ENCODE assay signal across 21 mouse cellular contexts in genomic region chr3:157581755-157582154, GRCm38 (mm10). TPM values are rescaled to one million over a fixed set of nuclear protein-coding genes. Genes with fewer than 3 reads are reported as not detected.
DNase-seq lines count a peak whose midpoint lies in the region; ATAC-seq and TF ChIP-seq lines count a peak whose summit lies in the region.
"Had no signal": no experiment of that assay in that cellular context is flagged by ENCODE, and none has a peak within 500 bp of the region (broad histone marks: within the 10 kb centered on the region; RNA-seq: fewer than 3 reads in every experiment).

No protein-coding gene starts in this region.

- no peaks in the 10 kb centered on the region for H3K27me3 ChIP-seq in kidney, postnatal 0 days (ENCODE audit: insufficient read depth, low read length)
- H3K27me3 ChIP-seq in stomach, postnatal 0 days (ENCODE audit: control insufficient read depth, insufficient read depth, low read length) = no peaks in the 10 kb centered on the region
- H3K27me3 ChIP-seq: embryonic facial prominence, embryonic 13.5 days; forebrain, embryonic 15.5 days; neural tube, embryonic 12.5 days had no signal

- H3K4me1 ChIP-seq in kidney, postnatal 0 days (replicated peaks; ENCODE audit: insufficient read depth, low read length) = no peaks in the 10 kb centered on the region
- peaks cover 1% of the 10 kb centered on the region; the same call in 1 of the 2 replicates for H3K4me1 ChIP-seq in bone marrow, adult 2 months (ENCODE audit: control insufficient read depth, insufficient read depth, low read length)
- H3K4me1 ChIP-seq in stomach, postnatal 0 days (replicated peaks; ENCODE audit: control insufficient read depth, insufficient read depth) = no peaks in the 10 kb centered on the region
- H3K4me1 ChIP-seq: forebrain, embryonic 15.5 days had no signal

- no peak overlapping the region for H3K27ac ChIP-seq in kidney, postnatal 0 days
- H3K27ac ChIP-seq in bone marrow, adult 2 months (ENCODE audit: control insufficient read depth, insufficient read depth, low read depth, low read length, poor library complexity) = no peak overlapping the region
- no peak overlapping the region for H3K27ac ChIP-seq in stomach, postnatal 0 days (replicated peaks)
- H3K27ac ChIP-seq: embryonic facial prominence, embryonic 13.5 days; forebrain, embryonic 15.5 days; left cerebral cortex, adult 2 months; limb, embryonic 12.5 days; neural tube, embryonic 12.5 days had no signal

- H3K9me3 ChIP-seq in kidney, postnatal 0 days (replicated peaks; ENCODE audit: low read length) = no peaks in the 10 kb centered on the region
- H3K9me3 ChIP-seq in stomach, postnatal 0 days (ENCODE audit: control insufficient read depth, low read length) = no peaks in the 10 kb centered on the region
- H3K9me3 ChIP-seq: embryonic facial prominence, embryonic 13.5 days; forebrain, embryonic 15.5 days; limb, embryonic 12.5 days; neural tube, embryonic 12.5 days had no signal

- H3K4me2 ChIP-seq in kidney, postnatal 0 days (ENCODE audit: low read length) = no peak overlapping the region
- no peak overlapping the region for H3K4me2 ChIP-seq in stomach, postnatal 0 days (replicated peaks; ENCODE audit: low read depth)
- H3K4me2 ChIP-seq: embryonic facial prominence, embryonic 13.5 days; forebrain, embryonic 15.5 days; limb, embryonic 12.5 days; midbrain, embryonic 11.5 days; neural tube, embryonic 12.5 days had no signal

- 22% methylated on average over 2 of the region's 2 CpGs for WGBS in kidney, postnatal 0 days
- 40% methylated on average over 2 of the region's 2 CpGs for WGBS in bone marrow, adult 2 months
- 36% methylated on average over 2 of the region's 2 CpGs for WGBS in stomach, postnatal 0 days

- no peak overlapping the region for H3K4me3 ChIP-seq in kidney, postnatal 0 days (replicated peaks; ENCODE audit: low read depth, low read length)
- no peak overlapping the region for H3K4me3 ChIP-seq in bone marrow, adult 2 months (replicated peaks; ENCODE audit: control insufficient read depth, low read depth, low read length)
- no peak overlapping the region for H3K4me3 ChIP-seq in stomach, postnatal 0 days (ENCODE audit: low read depth, low read length)
- H3K4me3 ChIP-seq: embryonic facial prominence, embryonic 13.5 days; forebrain, embryonic 15.5 days; left cerebral cortex, adult 2 months; limb, embryonic 12.5 days; neural tube, embryonic 12.5 days had no signal

- no peak for ATAC-seq in kidney, postnatal 0 days (replicated peaks; ENCODE audit: low FRiP score, low read depth)
- ATAC-seq in stomach, postnatal 0 days (ENCODE audit: low FRiP score, low TSS enrichment) = no peak
- ATAC-seq: forebrain, embryonic 15.5 days had no signal

- TF ChIP-seq CTCF in kidney, postnatal 0 days (IDR thresholded peaks at IDR 0.05; ENCODE audit: low read depth) = peak; percentile 11; the same call in 1 of the 2 replicates
- TF ChIP-seq CTCF in bone marrow, adult 2 months (IDR thresholded peaks at IDR 0.05; ENCODE audit: control insufficient read depth, insufficient read depth, low read length) = peak; percentile 32; the same call in 1 of the 2 replicates
- TF ChIP-seq CTCF in stomach, postnatal 0 days (IDR thresholded peaks at IDR 0.05; ENCODE audit: low read depth) = peak; percentile 42

- TF ChIP-seq POLR2A in bone marrow, adult 2 months (IDR thresholded peaks at IDR 0.05; ENCODE audit: borderline replicate concordance, control insufficient read depth, low read depth, low read length) = no peak

- no peak for DNase-seq in kidney, postnatal 0 days (ENCODE audit: low spot score)
- no peak for DNase-seq in kidney, adult 9 months
- DNase-seq in thymus, postnatal 4 days = peak; percentile 49
- DNase-seq in thymus, postnatal 25 days = no peak
- no peak for DNase-seq in stomach, postnatal 0 days (ENCODE audit: low spot score)
- DNase-seq in right cerebral cortex, postnatal 4 days = no peak
- no peak for DNase-seq in left cerebral cortex, adult 9 months (ENCODE audit: low spot score in 2 of 2)
- DNase-seq: adrenal gland, adult 2 months; cerebellum, adult 9-11 months; gastrocnemius, postnatal 25 days; kidney, adult 8-10 months; kidney, postnatal 36 days; lung, postnatal 14 days; right cerebral cortex, adult 18-20 months had no signal

- TF ChIP-seq EP300 in stomach, postnatal 0 days (optimal IDR thresholded peaks at IDR 0.05) = no peak

- no peak overlapping the region for H3K9ac ChIP-seq in kidney, postnatal 0 days (ENCODE audit: low read depth, low read length)
- no peak overlapping the region for H3K9ac ChIP-seq in stomach, postnatal 0 days (ENCODE audit: low read length)
- H3K9ac ChIP-seq: embryonic facial prominence, embryonic 13.5 days; forebrain, embryonic 15.5 days; limb, embryonic 12.5 days; neural tube, embryonic 12.5 days had no signal

- H3K36me3 ChIP-seq in kidney, postnatal 0 days (ENCODE audit: insufficient read depth, low read length) = no peaks in the 10 kb centered on the region
- H3K36me3 ChIP-seq in stomach, postnatal 0 days (ENCODE audit: control insufficient read depth, insufficient read depth, low read length) = no peaks in the 10 kb centered on the region
- H3K36me3 ChIP-seq: embryonic facial prominence, embryonic 13.5 days; forebrain, embryonic 15.5 days; limb, embryonic 12.5 days; neural tube, embryonic 12.5 days had no signal

RNA-seq across cellular contexts. Expression of gene Ptger3, which starts 15.1 kb away (rescaled TPM):
- 27.8 and 30.2 TPM in 2 replicates for polyA plus RNA-seq in kidney, postnatal 0 days (2015; fragmentation: Nextera tagmentation; extraction: Ambion mirVana)
- 1.6 and 4.8 TPM in 2 replicates for polyA plus RNA-seq in bone marrow, adult 2 months (2011; ENCODE audit: insufficient read depth, insufficient read length, low replicate concordance, missing spikeins)
- 17.4 and 17.8 TPM in 2 replicates for polyA plus RNA-seq in stomach, postnatal 0 days (2015; fragmentation: Nextera tagmentation; extraction: Ambion mirVana)

RNA-seq across cellular contexts. Expression of gene Zranb2, which starts 47.8 kb away (rescaled TPM):
- polyA plus RNA-seq in kidney, postnatal 0 days (2015; fragmentation: Nextera tagmentation; extraction: Ambion mirVana) = 82.1 and 87.4 TPM in 2 replicates
- 77.2 and 89.2 TPM in 2 replicates for polyA plus RNA-seq in bone marrow, adult 2 months (2011; ENCODE audit: insufficient read depth, insufficient read length, low replicate concordance, missing spikeins)
- polyA plus RNA-seq in stomach, postnatal 0 days (2015; fragmentation: Nextera tagmentation; extraction: Ambion mirVana) = 37.6 and 42.1 TPM in 2 replicates
